Mouse (Mus musculus): ENCODE data around the gene Nrip1. TPM values are rescaled to one million over a fixed set of nuclear protein-coding genes. Genes with fewer than 3 reads are reported as not detected.
"Not testable (repeated sequence)": the region's sequence is repeated elsewhere in the genome, so short reads cannot be mapped to it uniquely, and the experiment has no call there.

Gene Nrip1
- total RNA-seq (2021), result 10 to 100 TPM; 76.2 to 98.8 TPM
- long read RNA-seq, experiment 1, full-length matches to known transcripts, result 8 of 20 reads
- long read RNA-seq, experiment 1, partial matches to known transcripts, result 0 of 20 reads
- long read RNA-seq, experiment 1, other reads (novel, unspliced or antisense), result 12 of 20 reads
- long read RNA-seq, experiment 2, partial matches to known transcripts, result 0 of 1 reads
- long read RNA-seq, experiment 2, other reads (novel, unspliced or antisense), result 1 of 1 reads

GRCm38 (mm10) chr16:76373671-76374091 lies at the start of gene Nrip1:
Gene Nrip1, minus strand, starts transcription at chr16:76373827.
- peak; percentile 61 to 72 for DNase-seq

GRCm38 (mm10) chr16:76422531-76422930 lies 48.9 kb upstream of the Nrip1 start:
- DNase-seq, result no peak

GRCm38 (mm10) chr16:76419849-76420248 lies 46.2 kb upstream of the Nrip1 start:
- DNase-seq, result no peak

GRCm38 (mm10) chr16:76416477-76416876 lies 42.9 kb upstream of the Nrip1 start:
- no peak for DNase-seq

- DNase-seq, result no peak
Measured at GRCm38 (mm10) chr16:76416060-76416438, 42.4 kb upstream of the Nrip1 start.

GRCm38 (mm10) chr16:76415407-76416059 lies 41.9 kb upstream of the Nrip1 start:
- no peak for DNase-seq

- DNase-seq, result peak; percentile 17 to 22
Measured at GRCm38 (mm10) chr16:76414528-76414927, 40.9 kb upstream of the Nrip1 start.

GRCm38 (mm10) chr16:76413581-76413980 lies 40.0 kb upstream of the Nrip1 start:
- peak; percentile 39 to 62 for DNase-seq

GRCm38 (mm10) chr16:76409355-76409722 lies 35.7 kb upstream of the Nrip1 start:
- no peak for DNase-seq

- DNase-seq, result no peak
Measured at GRCm38 (mm10) chr16:76408696-76409354, 35.2 kb upstream of the Nrip1 start.

- DNase-seq, result no peak
Measured at GRCm38 (mm10) chr16:76408241-76408640, 34.6 kb upstream of the Nrip1 start.

GRCm38 (mm10) chr16:76407321-76407920 lies 33.8 kb upstream of the Nrip1 start:
- no peak for DNase-seq

GRCm38 (mm10) chr16:76406897-76407296 lies 33.3 kb upstream of the Nrip1 start:
- no peak for DNase-seq

- no peak for DNase-seq
Measured at GRCm38 (mm10) chr16:76406319-76406718, 32.7 kb upstream of the Nrip1 start.

GRCm38 (mm10) chr16:76403305-76403704 lies 29.7 kb upstream of the Nrip1 start:
- not testable (repeated sequence) for DNase-seq

- DNase-seq, result peak in 1 of 2 experiments; percentile 33
Measured at GRCm38 (mm10) chr16:76396512-76396911, 22.9 kb upstream of the Nrip1 start.

- no peak for DNase-seq
Measured at GRCm38 (mm10) chr16:76393267-76393666, 19.6 kb upstream of the Nrip1 start.

- no peak for DNase-seq
Measured at GRCm38 (mm10) chr16:76386496-76386895, 12.9 kb upstream of the Nrip1 start.

GRCm38 (mm10) chr16:76386071-76386470 lies 12.4 kb upstream of the Nrip1 start:
- DNase-seq, result no peak

- no peak for DNase-seq
Measured at GRCm38 (mm10) chr16:76377211-76377610, 3.6 kb upstream of the Nrip1 start.

GRCm38 (mm10) chr16:76376661-76377060 lies 3.0 kb upstream of the Nrip1 start:
- no peak for DNase-seq

GRCm38 (mm10) chr16:76372941-76373561 lies 576 bp downstream of the Nrip1 start:
- DNase-seq, result peak; percentile 91 to 93

Data from adrenal gland, postnatal 36 days (tissue).